Mouse (Mus musculus) intestine, embryonic 15.5 days (tissue): ENCODE data around the gene Sprr2k. TPM values are rescaled to one million over a fixed set of nuclear protein-coding genes. Genes with fewer than 3 reads are reported as not detected.

Experiments
- ATAC-seq: fragments of 200-750 bp; cut with Nextera tagmentation; 2 replicates; pipeline ENCODE4 v1.8.0; 2017; ENCODE audit warnings: moderate TSS enrichment, moderate library complexity
- H3K27ac ChIP-seq: fragments of 300-500 bp; sonication (generic); 2 replicates; pipeline ENCODE4 v1.5.1; 2015; ENCODE audit warnings: mild to moderate bottlenecking, inconsistent platforms
- H3K27me3 ChIP-seq: fragments of 300-500 bp; sonication (generic); replicated peaks from 2 replicates; pipeline ENCODE4 v1.6.1; 2015; ENCODE audit warnings: inconsistent platforms
- H3K36me3 ChIP-seq: fragments of 300-500 bp; sonication (generic); 2 replicates; pipeline ENCODE4 v1.6.1; 2015; ENCODE audit warnings: inconsistent platforms
- H3K4me1 ChIP-seq: fragments of 300-500 bp; sonication (generic); replicated peaks from 2 replicates; pipeline ENCODE4 v1.6.1; 2015; ENCODE audit warnings: inconsistent platforms
- H3K4me2 ChIP-seq: fragments of 300-500 bp; sonication (generic); replicated peaks from 2 replicates; pipeline ENCODE4 v1.6.1; 2015; ENCODE audit warnings: mild to moderate bottlenecking, inconsistent platforms
- H3K4me3 ChIP-seq: fragments of 300-500 bp; sonication (generic); replicated peaks from 2 replicates; pipeline ENCODE4 v1.5.1; 2015; ENCODE audit warnings: inconsistent platforms
- H3K9ac ChIP-seq: fragments of 300-500 bp; sonication (generic); 2 replicates; pipeline ENCODE4 v1.6.1; 2015; ENCODE audit warnings: inconsistent platforms
- H3K9me3 ChIP-seq: fragments of 300-500 bp; sonication (generic); 2 replicates; pipeline ENCODE4 v1.6.1; 2016; ENCODE audit warnings: inconsistent platforms
- WGBS: fragments of 180-500 bp; shearing (Covaris S2); methylation state at CpG from one replicate; pipeline ENCODE4 v1.1.7; 2015; 5-methylcytosine and 5-hydroxymethylcytosine counted together
- polyA plus RNA-seq: library from polyadenylated mRNA; unstranded; fragments of >200 nt; fragmentation: Nextera tagmentation; extraction: Ambion mirVana; gene quantifications from 2 replicates; pipeline ENCODE4 v1.2.1, GENCODE M21; 2015

Sprr2k gene
- not detected in 2 replicates for polyA plus RNA-seq

DNA sequence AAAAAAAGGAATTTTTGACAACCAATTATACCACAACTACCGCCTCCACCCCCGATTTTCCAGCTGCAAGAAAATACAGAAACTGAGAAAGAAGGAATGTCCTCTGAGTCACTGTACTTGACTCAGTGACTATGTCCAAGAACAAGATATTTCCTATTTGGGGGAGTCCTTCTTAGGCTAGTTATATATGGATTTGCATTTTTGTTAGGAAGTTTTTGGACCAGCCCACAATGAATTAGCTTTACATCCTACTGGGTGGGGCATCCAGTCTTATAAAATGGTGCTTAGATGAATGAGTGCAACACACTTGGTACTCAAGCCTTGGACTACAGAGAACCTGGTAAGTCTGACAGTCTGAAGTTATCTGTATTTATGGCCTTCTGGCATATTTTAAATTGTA lies at the start of gene Sprr2k:
Sprr2k (plus strand) TSS at position 301 of the 400 bp plus-strand sequence.
- Histone ChIP-seq H3K4me2 (no peak within 1 kb of the TSS), H3K27ac (no peak within 1 kb of the TSS), H3K27me3 (no peaks in the 10 kb centered on the region), H3K4me1 (no peaks in the 10 kb centered on the region), H3K36me3 (no peaks in the 10 kb centered on the region), H3K9ac (no peak within 1 kb of the TSS), H3K9me3 (no peaks in the 10 kb centered on the region), H3K4me3 (no peak within 1 kb of the TSS)
- ATAC-seq, result no peak
- 94% methylated on average over 2 of the region's 2 CpGs for WGBS

GRCm38 (mm10) chr3:92385385-92385784 lies 47.0 kb upstream of the Sprr2k start, which contains the start of gene Sprr2h:
Gene Sprr2h, plus strand, starts transcription at chr3:92385685.
- no peaks in the 10 kb centered on the region for H3K4me1 ChIP-seq
- H3K4me2 ChIP-seq, result no peak within 1 kb of the TSS
- WGBS, result 91% methylated on average over 1 of the region's 1 CpGs
- no peak within 1 kb of the TSS for H3K4me3 ChIP-seq
- H3K27ac ChIP-seq, result no peak within 1 kb of the TSS
- no peak for ATAC-seq
- H3K9me3 ChIP-seq, result no peaks in the 10 kb centered on the region
- no peaks in the 10 kb centered on the region for H3K36me3 ChIP-seq
- no peak within 1 kb of the TSS for H3K9ac ChIP-seq
- no peaks in the 10 kb centered on the region for H3K27me3 ChIP-seq

- ATAC-seq, result no peak
- WGBS, result 62% methylated on average over 1 of the region's 1 CpGs
- H3K27ac ChIP-seq, result no peak overlapping the region
Measured at GRCm38 (mm10) chr3:92394301-92394700, 38.1 kb upstream of the Sprr2k start.

GRCm38 (mm10) chr3:92407691-92408090 lies 24.7 kb upstream of the Sprr2k start, which contains the start of gene Sprr2i:
Gene Sprr2i, plus strand, starts transcription at chr3:92407991.
- Histone ChIP-seq H3K4me2 (no peak within 1 kb of the TSS), H3K27me3 (no peaks in the 10 kb centered on the region), H3K36me3 (no peaks in the 10 kb centered on the region), H3K27ac (no peak within 1 kb of the TSS), H3K4me3 (no peak within 1 kb of the TSS), H3K9ac (no peak within 1 kb of the TSS), H3K4me1 (no peaks in the 10 kb centered on the region), H3K9me3 (no peaks in the 10 kb centered on the region)
- no peak for ATAC-seq
- WGBS, result 87% methylated on average over 2 of the region's 2 CpGs

More at GRCm38 (mm10) chr3:92394301-92394700, 38.1 kb upstream of the Sprr2k start:
- H3K27me3 ChIP-seq, result no peaks in the 10 kb centered on the region
- no peak overlapping the region for H3K9ac ChIP-seq
- H3K36me3 ChIP-seq, result no peaks in the 10 kb centered on the region
- no peaks in the 10 kb centered on the region for H3K9me3 ChIP-seq
- no peaks in the 10 kb centered on the region for H3K4me1 ChIP-seq
- no peak overlapping the region for H3K4me2 ChIP-seq
- no peak overlapping the region for H3K4me3 ChIP-seq

DNA sequence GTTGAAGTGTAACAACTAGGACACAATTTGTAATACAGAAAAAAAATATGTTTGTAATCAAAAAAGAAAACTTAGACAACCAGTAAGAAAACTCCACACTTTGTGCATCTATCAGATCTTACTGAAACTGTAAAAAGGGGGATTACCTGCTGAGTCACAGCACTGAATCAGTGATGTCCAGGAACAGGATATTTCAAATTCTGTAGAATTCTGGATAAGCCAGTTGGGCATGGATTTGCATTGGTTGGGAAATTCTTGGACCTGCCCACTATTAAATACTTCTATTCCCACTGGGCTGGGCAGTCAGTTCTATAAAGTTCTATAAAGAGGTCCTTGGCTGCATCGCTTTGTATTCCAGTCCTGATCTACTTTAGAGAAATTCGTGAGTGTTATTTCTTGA lies 14.6 kb upstream of the Sprr2k start, which contains the start of gene Sprr2j-ps:
Sprr2j-ps (plus strand) TSS at position 301 of the 400 bp plus-strand sequence.
- H3K36me3 ChIP-seq, result no peaks in the 10 kb centered on the region
- ATAC-seq, result no peak
- H3K9ac ChIP-seq, result no peak within 1 kb of the TSS
- no peaks in the 10 kb centered on the region for H3K4me1 ChIP-seq
- no peaks in the 10 kb centered on the region for H3K9me3 ChIP-seq
- WGBS, result 95% methylated on average over 2 of the region's 2 CpGs
- H3K4me3 ChIP-seq, result no peak within 1 kb of the TSS
- no peak within 1 kb of the TSS for H3K27ac ChIP-seq
- H3K27me3 ChIP-seq, result no peaks in the 10 kb centered on the region
- no peak within 1 kb of the TSS for H3K4me2 ChIP-seq

GRCm38 (mm10) chr3:92429323-92429722 lies 3.1 kb upstream of the Sprr2k start, which contains the start of gene Gm9774:
Gene Gm9774, minus strand, starts transcription at chr3:92429423.
- H3K27ac ChIP-seq, result no peak within 1 kb of the TSS
- 96% methylated on average over 6 of the region's 6 CpGs for WGBS
- H3K36me3 ChIP-seq, result no peaks in the 10 kb centered on the region
- ATAC-seq, result no peak
- H3K9ac ChIP-seq, result no peak within 1 kb of the TSS
- no peak within 1 kb of the TSS for H3K4me3 ChIP-seq
- H3K4me1 ChIP-seq, result no peaks in the 10 kb centered on the region
- H3K9me3 ChIP-seq, result no peaks in the 10 kb centered on the region
- no peaks in the 10 kb centered on the region for H3K27me3 ChIP-seq
- no peak within 1 kb of the TSS for H3K4me2 ChIP-seq

DNA sequence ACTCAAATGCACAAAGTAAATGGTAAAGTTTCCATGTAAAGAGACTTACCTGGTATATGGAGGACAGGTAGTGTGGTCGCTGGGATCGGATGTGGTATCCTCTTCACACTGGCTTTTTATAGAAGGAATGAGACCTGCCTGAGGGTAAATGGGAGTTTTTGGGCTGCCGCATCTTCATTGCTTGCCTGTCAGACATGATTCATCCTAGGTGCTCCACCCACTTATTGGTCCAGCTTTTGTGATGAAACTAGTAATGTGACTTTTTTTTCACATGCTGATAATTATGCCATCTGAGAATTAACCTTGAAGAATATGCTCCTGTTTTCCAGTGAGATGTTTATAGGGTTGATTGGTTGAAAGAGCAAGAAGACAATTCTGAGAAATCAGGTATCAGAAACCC lies 6.3 kb downstream of the Sprr2k start, which contains the start of gene Sprr1b:
Sprr1b (minus strand) TSS at position 101 of the 400 bp plus-strand sequence.
- 99% methylated on average over 3 of the region's 3 CpGs for WGBS
- no peak within 1 kb of the TSS for H3K4me3 ChIP-seq

DNA sequence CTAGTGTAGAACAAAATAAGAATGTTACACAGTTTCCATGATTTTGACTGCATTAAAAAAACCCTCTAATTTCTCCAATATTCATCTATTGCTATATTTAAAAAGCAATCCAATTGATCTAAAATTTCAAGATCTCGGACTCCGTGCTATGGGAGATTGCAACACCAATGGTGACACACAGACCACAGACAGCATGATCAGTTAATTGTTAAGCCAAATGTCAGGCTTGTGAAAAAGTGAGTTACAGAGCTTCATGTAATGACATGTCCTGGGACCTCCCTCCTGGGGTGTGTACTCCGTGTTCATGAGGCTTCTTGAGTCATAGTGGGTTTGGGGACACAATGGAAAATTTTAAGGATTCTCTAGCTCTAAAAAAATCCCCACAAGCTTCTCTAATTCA lies 7.8 kb downstream of the Sprr2k start:
- H3K36me3 ChIP-seq, result no peaks in the 10 kb centered on the region
- H3K4me1 ChIP-seq, result no peaks in the 10 kb centered on the region
- H3K9me3 ChIP-seq, result no peaks in the 10 kb centered on the region
- no peak overlapping the region for H3K9ac ChIP-seq
- ATAC-seq, result no peak
- 85% methylated on average over 3 of the region's 3 CpGs for WGBS
- no peak overlapping the region for H3K4me3 ChIP-seq
- H3K4me2 ChIP-seq, result no peak overlapping the region
- H3K27ac ChIP-seq, result no peak overlapping the region
- no peaks in the 10 kb centered on the region for H3K27me3 ChIP-seq

More for the DNA sequence above, 6.3 kb downstream of the Sprr2k start, which contains the start of gene Sprr1b:
- no peaks in the 10 kb centered on the region for H3K9me3 ChIP-seq
- H3K4me2 ChIP-seq, result no peak within 1 kb of the TSS
- no peak within 1 kb of the TSS for H3K27ac ChIP-seq
- ATAC-seq, result no peak
- no peaks in the 10 kb centered on the region for H3K4me1 ChIP-seq
- no peak within 1 kb of the TSS for H3K9ac ChIP-seq
- H3K36me3 ChIP-seq, result no peaks in the 10 kb centered on the region
- H3K27me3 ChIP-seq, result no peaks in the 10 kb centered on the region

GRCm38 (mm10) chr3:92455151-92455550 lies 22.8 kb downstream of the Sprr2k start:
- H3K9me3 ChIP-seq, result no peaks in the 10 kb centered on the region
- no peaks in the 10 kb centered on the region for H3K36me3 ChIP-seq
- no peaks in the 10 kb centered on the region for H3K4me1 ChIP-seq
- H3K4me2 ChIP-seq, result no peak overlapping the region
- H3K27me3 ChIP-seq, result no peaks in the 10 kb centered on the region
- no peak overlapping the region for H3K9ac ChIP-seq
- ATAC-seq, result no peak
- H3K27ac ChIP-seq, result no peak overlapping the region
- no peak overlapping the region for H3K4me3 ChIP-seq
- WGBS, result 86% methylated on average over 5 of the region's 5 CpGs

- no peaks in the 10 kb centered on the region for H3K4me1 ChIP-seq
- H3K9me3 ChIP-seq, result no peaks in the 10 kb centered on the region
- H3K27me3 ChIP-seq, result no peaks in the 10 kb centered on the region
- H3K9ac ChIP-seq, result no peak within 1 kb of the TSS
- WGBS, result 70% methylated on average over 2 of the region's 2 CpGs
- no peak for ATAC-seq
- H3K36me3 ChIP-seq, result no peaks in the 10 kb centered on the region
- no peak within 1 kb of the TSS for H3K4me3 ChIP-seq
- no peak within 1 kb of the TSS for H3K27ac ChIP-seq
- no peak within 1 kb of the TSS for H3K4me2 ChIP-seq
Measured at GRCm38 (mm10) chr3:92458620-92459019, 26.2 kb downstream of the Sprr2k start, which contains the start of gene Sprr3. Gene Sprr3, minus strand, starts transcription at chr3:92458720.

- Histone ChIP-seq H3K4me1 (no peaks in the 10 kb centered on the region), H3K27me3 (no peaks in the 10 kb centered on the region), H3K4me2 (no peak overlapping the region), H3K36me3 (no peaks in the 10 kb centered on the region), H3K27ac (no peak overlapping the region), H3K9ac (no peak overlapping the region), H3K9me3 (no peaks in the 10 kb centered on the region), H3K4me3 (no peak overlapping the region)
- 82% methylated on average over 1 of the region's 1 CpGs for WGBS
- ATAC-seq, result no peak
Measured at GRCm38 (mm10) chr3:92466576-92466975, 34.2 kb downstream of the Sprr2k start.

DNA sequence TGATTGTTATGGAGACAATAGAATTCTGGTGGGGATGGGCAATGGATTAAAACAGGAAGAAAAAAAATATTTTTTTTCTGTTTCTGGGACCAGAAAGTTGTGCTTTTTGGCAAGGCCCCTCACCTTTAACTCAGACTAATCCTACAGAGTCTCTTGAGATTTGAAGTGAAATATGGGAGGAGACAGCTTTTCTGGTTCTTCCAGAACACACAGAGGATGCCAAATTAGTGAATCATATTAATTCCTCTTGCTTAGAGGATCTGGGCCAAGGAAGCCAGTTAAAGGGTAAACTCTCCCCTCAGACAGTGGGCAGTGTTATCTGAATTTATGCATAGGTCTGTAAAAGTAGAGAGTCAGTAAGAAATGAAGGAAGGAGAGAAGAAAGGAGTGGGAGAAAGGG lies 35.0 kb downstream of the Sprr2k start:
- H3K4me1 ChIP-seq, result no peaks in the 10 kb centered on the region
- H3K4me3 ChIP-seq, result no peak overlapping the region
- H3K36me3 ChIP-seq, result no peaks in the 10 kb centered on the region
- no peaks in the 10 kb centered on the region for H3K9me3 ChIP-seq
- no peak overlapping the region for H3K4me2 ChIP-seq
- H3K9ac ChIP-seq, result no peak overlapping the region
- no peak for ATAC-seq
- no peaks in the 10 kb centered on the region for H3K27me3 ChIP-seq
- no peak overlapping the region for H3K27ac ChIP-seq

DNA sequence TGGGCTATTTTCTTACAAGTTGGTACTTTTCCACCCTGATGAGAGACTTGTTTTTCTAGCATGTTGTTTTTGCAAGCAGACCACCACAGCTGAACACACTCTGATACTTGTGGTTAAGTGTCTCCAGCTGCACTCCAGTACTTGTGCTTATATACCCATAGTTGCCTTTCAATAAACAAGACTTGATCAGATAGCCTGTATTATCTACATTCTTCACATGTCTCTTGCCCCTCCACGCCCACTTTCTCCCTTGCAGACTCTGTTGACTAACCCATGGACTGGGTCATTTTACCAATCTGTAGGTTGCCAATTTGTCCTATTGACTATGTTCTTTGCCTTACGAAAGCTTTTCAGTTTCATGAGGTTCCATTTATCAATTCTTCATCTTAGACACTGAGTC lies 37.7 kb downstream of the Sprr2k start:
- Histone ChIP-seq H3K4me3 (no peak overlapping the region), H3K27ac (no peak overlapping the region), H3K4me1 (no peaks in the 10 kb centered on the region), H3K9me3 (no peaks in the 10 kb centered on the region), H3K4me2 (no peak overlapping the region), H3K27me3 (no peaks in the 10 kb centered on the region), H3K36me3 (no peaks in the 10 kb centered on the region), H3K9ac (no peak overlapping the region)
- 76% methylated on average over 2 of the region's 2 CpGs for WGBS
- ATAC-seq, result no peak
